ENCODE assay signal across 22 mouse cellular contexts in the genomic region with DNA sequence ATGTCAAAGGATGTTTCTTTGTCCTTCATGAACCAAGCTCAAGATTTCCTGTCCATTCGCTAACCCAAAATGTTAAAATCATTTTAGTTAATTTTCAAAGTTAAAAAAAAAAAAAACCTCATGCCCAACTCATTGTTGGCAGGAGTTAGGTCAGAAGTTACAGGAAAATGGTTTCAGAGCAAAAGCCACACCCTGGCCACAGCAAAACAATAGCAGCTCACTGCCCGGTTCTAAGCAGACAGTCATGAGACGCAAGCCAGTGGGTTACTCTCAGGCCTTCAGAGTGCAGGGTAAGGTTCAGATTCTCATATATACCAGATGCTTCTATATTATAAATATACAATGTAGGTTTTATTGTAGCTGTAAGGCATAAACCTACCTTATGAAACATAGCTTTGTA. TPM values are rescaled to one million over a fixed set of nuclear protein-coding genes. Genes with fewer than 3 reads are reported as not detected.
DNase-seq lines count a peak whose midpoint lies in the region; ATAC-seq and TF ChIP-seq lines count a peak whose summit lies in the region.
"Had no signal": no experiment of that assay in that cellular context is flagged by ENCODE, and none has a peak within 500 bp of the region (broad histone marks: within the 10 kb centered on the region; RNA-seq: fewer than 3 reads in every experiment).

No protein-coding gene starts in this region.

- no peaks in the 10 kb centered on the region for H3K4me1 ChIP-seq in kidney, adult 2 months (ENCODE audit: control insufficient read depth, insufficient read depth, low read length)
- H3K4me1 ChIP-seq in MEL (ENCODE audit: control insufficient read depth in 1 of 2, insufficient read depth in 2 of 2, low read length in 2 of 2): peaks cover 12 to 14% of the 10 kb centered on the region in 2 experiments
- 0 out of 2 replicates have a peak, but pooled peaks cover 3% of the 10 kb centered on the region for H3K4me1 ChIP-seq in limb, embryonic 14.5 days (ENCODE audit: control insufficient read depth, insufficient read depth, low read length)

- TF ChIP-seq POLR2A in kidney, adult 2 months (IDR thresholded peaks at IDR 0.05; ENCODE audit: low read depth, low read length): no peak
- no peak for TF ChIP-seq POLR2A in MEL (IDR thresholded peaks at IDR 0.05; ENCODE audit: control insufficient read depth in 1 of 2, insufficient read depth in 1 of 2, low read depth in 1 of 2, low read length in 2 of 2, poor library complexity in 1 of 2)
- no peak for TF ChIP-seq POLR2A in limb, embryonic 14.5 days (IDR thresholded peaks at IDR 0.05; ENCODE audit: borderline replicate concordance, extremely low read depth, insufficient read depth, insufficient read length)

- H3K9me3 ChIP-seq in MEL (replicated peaks; ENCODE audit: insufficient read depth, low read length): no peaks in the 10 kb centered on the region
- H3K9me3 ChIP-seq in limb, embryonic 14.5 days (ENCODE audit: control insufficient read depth, low read length): no peaks in the 10 kb centered on the region
- H3K9me3 ChIP-seq: forebrain, embryonic 13.5 days; heart, embryonic 13.5 days; neural tube, embryonic 15.5 days had no signal

- TF ChIP-seq RAD21 in MEL (IDR thresholded peaks at IDR 0.05; ENCODE audit: low read depth, low read length): no peak

- H3K4me2 ChIP-seq in limb, embryonic 14.5 days (replicated peaks; ENCODE audit: low read depth, low read length, severe bottlenecking): no peak overlapping the region
- H3K4me2 ChIP-seq: forebrain, embryonic 13.5 days; heart, embryonic 13.5 days; hindbrain, embryonic 14.5 days; midbrain, embryonic 11.5 days; neural tube, embryonic 15.5 days had no signal

- DNase-seq in kidney, adult 2 months: peak; percentile 39
- DNase-seq in kidney, adult 18-20 months: no peak
- no peak for DNase-seq in MEL (ENCODE audit: low read depth, low spot score)
- DNase-seq in limb, embryonic 14.5 days (ENCODE audit: low spot score): no peak
- DNase-seq in lung, postnatal 36 days: peak; percentile 69
- no peak for DNase-seq in right cerebral cortex, postnatal 4 days
- no peak for DNase-seq in spleen, adult 18-20 months
- DNase-seq: adrenal gland, adult 8-10 months; B cell, adult 2 months; cerebellum, adult 18-20 months; cerebellum, postnatal 25 days; gastrocnemius, postnatal 10 days; kidney, adult 9 months; kidney, postnatal 14 days; right cerebral cortex, adult 18-20 months had no signal

- 0 out of 2 replicates have a peak overlapping the region, but pooled peaks have one; percentile 14 for H3K9ac ChIP-seq in MEL (ENCODE audit: control insufficient read depth, low read depth, low read length, poor library complexity, severe bottlenecking)
- H3K9ac ChIP-seq in limb, embryonic 14.5 days (ENCODE audit: low read depth, low read length, severe bottlenecking): no peak overlapping the region
- H3K9ac ChIP-seq: forebrain, embryonic 13.5 days; heart, embryonic 13.5 days; hindbrain, embryonic 14.5 days; neural tube, embryonic 15.5 days had no signal

- no peaks in the 10 kb centered on the region for H3K27me3 ChIP-seq in kidney, adult 2 months (replicated peaks; ENCODE audit: control insufficient read depth, insufficient read depth, low read length)
- H3K27me3 ChIP-seq in MEL (ENCODE audit: control insufficient read depth in 1 of 2, insufficient read depth in 2 of 2, low read length in 2 of 2): no peaks in the 10 kb centered on the region
- peaks cover 4% of the 10 kb centered on the region; the same call in 1 of the 2 replicates for H3K27me3 ChIP-seq in limb, embryonic 14.5 days (ENCODE audit: control insufficient read depth, insufficient read depth, low read length)
- H3K27me3 ChIP-seq: heart, embryonic 13.5 days; neural tube, embryonic 15.5 days had no signal

- H3K4me3 ChIP-seq in kidney, adult 2 months (ENCODE audit: insufficient read depth, low read depth, low read length): no peak overlapping the region
- H3K4me3 ChIP-seq in MEL (ENCODE audit: control insufficient read depth in 1 of 2, insufficient read depth in 1 of 2, low read depth in 2 of 2, low read length in 2 of 2): no peak overlapping the region
- no peak overlapping the region for H3K4me3 ChIP-seq in limb, embryonic 14.5 days (replicated peaks; ENCODE audit: low read length)
- H3K4me3 ChIP-seq: forebrain, embryonic 13.5 days; heart, embryonic 13.5 days; neural tube, embryonic 15.5 days had no signal

- H3K79me2 ChIP-seq in MEL (ENCODE audit: control insufficient read depth, insufficient read depth, low read length, poor library complexity): peaks cover 15% of the 10 kb centered on the region

- no peak for TF ChIP-seq CTCF in kidney, adult 2 months (conservative IDR thresholded peaks at IDR 0.05; ENCODE audit: insufficient read depth, insufficient read length, low read depth, low read length)
- no peak for TF ChIP-seq CTCF in MEL (IDR thresholded peaks at IDR 0.05 in 2 of 3, conservative IDR thresholded peaks at IDR 0.05 in 1 of 3; ENCODE audit: control insufficient read depth in 1 of 3, insufficient read depth in 1 of 3, low read depth in 2 of 3, low read length in 3 of 3, poor library complexity in 1 of 3, severe bottlenecking in 1 of 3)

- no peak for ATAC-seq in limb, embryonic 14.5 days (ENCODE audit: low FRiP score, low read depth)
- ATAC-seq: forebrain, embryonic 13.5 days had no signal

- no peaks in the 10 kb centered on the region for H3K36me3 ChIP-seq in kidney, adult 2 months (ENCODE audit: control insufficient read depth, insufficient read depth, low read length)
- peaks cover 0 to 28% of the 10 kb centered on the region in 2 experiments; a peak in 2 of 4 replicates for H3K36me3 ChIP-seq in MEL (ENCODE audit: control insufficient read depth in 1 of 2, insufficient read depth in 2 of 2, low read length in 2 of 2)
- no peaks in the 10 kb centered on the region for H3K36me3 ChIP-seq in limb, embryonic 14.5 days (ENCODE audit: control insufficient read depth, insufficient read depth, low read length)
- H3K36me3 ChIP-seq: G1E; heart, embryonic 13.5 days; neural tube, embryonic 15.5 days had no signal

- WGBS in kidney, adult 2 months: 61% methylated on average over 3 of the region's 3 CpGs
- 57% methylated on average over 3 of the region's 3 CpGs for WGBS in limb, embryonic 14.5 days

- 0 out of 2 replicates have a peak overlapping the region, but pooled peaks have one; percentile 19 for H3K27ac ChIP-seq in kidney, adult 2 months (ENCODE audit: insufficient read depth, low read depth, low read length)
- H3K27ac ChIP-seq in MEL (ENCODE audit: control insufficient read depth, low read depth, low read length): peak overlapping the region; percentile 52
- H3K27ac ChIP-seq in limb, embryonic 14.5 days (replicated peaks; ENCODE audit: low read depth, low read length): 0 out of 2 replicates have a peak overlapping the region, but pooled peaks have one; percentile 19
- H3K27ac ChIP-seq: forebrain, embryonic 13.5 days; heart, embryonic 13.5 days; hindbrain, embryonic 14.5 days; neural tube, embryonic 15.5 days had no signal

- TF ChIP-seq EP300 in MEL (IDR thresholded peaks at IDR 0.05; ENCODE audit: low read depth in 1 of 2, low read length in 2 of 2): no peak

TF ChIP-seq in MEL, 35 proteins besides CTCF, POLR2A, EP300 and RAD21:
- TF ChIP-seq BHLHE40 (IDR thresholded peaks at IDR 0.05; ENCODE audit: borderline replicate concordance, low read depth, low read length) (no peak), POLR2AphosphoS2 (IDR thresholded peaks at IDR 0.05; ENCODE audit: low read length) (no peak), TBP (IDR thresholded peaks at IDR 0.05; ENCODE audit: low read depth, low read length) (no peak), SIN3A (IDR thresholded peaks at IDR 0.05; ENCODE audit: low read length) (no peak), NELFE (IDR thresholded peaks at IDR 0.05; ENCODE audit: low read depth, low read length) (no peak), UBTF (IDR thresholded peaks at IDR 0.05; ENCODE audit: borderline replicate concordance, insufficient read depth, low read depth, low read length) (no peak), USF2 (IDR thresholded peaks at IDR 0.05; ENCODE audit: borderline replicate concordance in 1 of 2, insufficient read depth in 1 of 2, low read depth in 1 of 2, low read length in 2 of 2) (no peak), MAX (IDR thresholded peaks at IDR 0.05; ENCODE audit: low read length) (no peak), MAZ (IDR thresholded peaks at IDR 0.05; ENCODE audit: low read depth, low read length) (no peak), SMC3 (IDR thresholded peaks at IDR 0.05; ENCODE audit: low read depth, low read length) (no peak)

RNA-seq across cellular contexts. Expression of gene Enpp4, which starts 2.7 kb away (rescaled TPM):
- 7.2 and 8.2 TPM in 2 replicates for polyA plus RNA-seq in kidney, adult 2 months (2012; rRNA removed)
- 13.9 and 15.3 TPM in 2 replicates for total RNA-seq in MEL (2012; rRNA removed)
- polyA plus RNA-seq in MEL (2012; ENCODE audit: insufficient read depth in 1 of 2, insufficient read length in 2 of 2, low read depth in 1 of 2, low replicate concordance in 2 of 2, missing spikeins in 1 of 2): 10 to 100 TPM in 1 of 2 experiments, not detected in 1; 21.7 TPM
- polyA plus RNA-seq in limb, embryonic 14.5 days (2012; rRNA removed): 3.1 TPM in 2 replicates
- polyA plus RNA-seq in limb, embryonic 14.5 days (2014; fragmentation: Nextera tagmentation; extraction: Ambion mirVana): 4.2 TPM in 2 replicates
- polyA plus RNA-seq: G1E had no signal

RNA-seq across cellular contexts. Expression of gene Enpp5, which starts 29.7 kb away (rescaled TPM):
- 89.5 and 98.4 TPM in 2 replicates for polyA plus RNA-seq in kidney, adult 2 months (2012; rRNA removed)
- total RNA-seq in MEL (2012; rRNA removed): 5.2 TPM in 2 replicates
- polyA plus RNA-seq in MEL (2012; ENCODE audit: insufficient read depth in 1 of 2, insufficient read length in 2 of 2, low read depth in 1 of 2, low replicate concordance in 2 of 2, missing spikeins in 1 of 2): 1 to 10 TPM in 1 of 2 experiments, not detected in 1; 7.0 TPM
- 15.8 and 15.9 TPM in 2 replicates for polyA plus RNA-seq in limb, embryonic 14.5 days (2012; rRNA removed)
- polyA plus RNA-seq in limb, embryonic 14.5 days (2014; fragmentation: Nextera tagmentation; extraction: Ambion mirVana): 11.5 and 13.5 TPM in 2 replicates
- total RNA-seq: CH12.LX had no signal
- polyA plus RNA-seq: G1E had no signal

Comparison
In these comparisons a context has a peak if more than half of its experiments do, and no peak if none do; other contexts are left out.
1. DNase-seq: peak in kidney, adult 2 months (single experiment) and lung, postnatal 36 days (single experiment); none in kidney, adult 18-20 months (single experiment), MEL (single experiment), limb, embryonic 14.5 days (single experiment), right cerebral cortex, postnatal 4 days (single experiment) and spleen, adult 18-20 months (0 of 2).
2. Peak in every context shown above with its lines, with median percentiles within 50 percentile points of each other: H3K27ac ChIP-seq.